Mouse (Mus musculus): ENCODE results near the gene Ntf3.

Ntf3 gene

DNA sequence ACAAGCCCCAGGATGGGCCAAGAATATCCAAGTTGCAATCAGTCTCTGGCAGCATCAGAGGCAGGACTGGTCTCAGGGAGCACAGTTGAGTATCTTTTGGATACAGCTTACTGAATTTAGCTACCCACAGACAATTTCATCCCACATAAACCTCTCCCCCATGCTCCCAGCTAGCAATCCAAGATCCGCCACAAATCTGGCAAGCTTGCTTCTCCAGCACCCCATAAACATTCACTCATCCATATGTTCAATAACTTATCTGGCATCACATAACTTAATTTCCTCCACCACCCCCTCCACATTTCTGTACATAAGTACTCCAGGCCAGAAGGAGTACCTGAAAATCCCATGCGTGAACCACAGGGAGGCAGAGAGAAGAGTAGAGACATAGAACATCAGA, 10.8 kb downstream of the Ntf3 start:
- no peak for DNase-seq

DNA sequence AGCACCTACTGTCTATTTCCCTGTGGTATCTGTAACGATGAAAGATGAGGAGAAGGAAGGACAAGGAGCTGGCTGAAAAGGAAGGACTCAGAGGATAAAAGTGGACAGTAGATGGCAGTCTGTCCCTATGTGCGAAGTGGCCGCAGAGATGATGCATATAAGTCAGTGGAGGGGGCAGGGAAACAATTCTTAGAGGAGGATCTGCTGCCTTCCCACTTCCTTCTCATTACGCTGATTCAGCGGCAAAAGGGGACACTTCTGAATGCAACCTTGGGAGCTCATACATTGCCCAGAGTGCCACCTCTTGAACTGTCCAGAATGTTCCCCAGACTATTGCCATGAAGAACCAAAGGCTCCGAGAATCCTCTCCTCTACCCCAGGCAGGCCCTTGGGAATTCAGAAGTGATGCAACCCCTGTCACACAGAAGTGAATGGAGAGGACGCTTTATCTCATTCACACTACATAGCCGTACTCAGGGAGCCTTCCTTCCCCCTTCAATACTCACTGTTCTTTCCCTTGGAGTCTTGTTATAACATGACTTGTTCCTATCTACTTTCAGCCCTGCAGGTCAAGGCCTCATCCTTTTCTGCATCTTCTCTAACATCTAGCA, 12.2 kb downstream of the Ntf3 start:
- peak; percentile 69 for DNase-seq

DNA sequence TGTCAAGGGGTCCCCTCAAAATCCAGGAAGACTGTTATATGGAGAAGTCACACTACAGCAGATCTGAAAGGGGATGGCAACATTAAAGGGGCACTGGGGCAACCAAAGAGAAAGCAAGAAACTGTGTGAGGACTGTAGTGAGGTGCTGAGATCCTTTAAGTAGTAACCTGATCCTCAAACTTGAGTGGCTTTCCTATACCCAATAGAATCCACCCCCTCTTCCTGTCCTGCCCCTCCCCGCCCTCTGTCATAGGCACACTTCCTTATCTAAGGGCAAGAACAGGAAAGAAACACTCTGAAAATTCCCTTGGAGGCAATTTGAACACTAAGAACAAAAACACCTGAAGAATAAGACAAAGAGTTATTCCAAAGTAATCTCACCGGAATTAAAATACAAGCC, 13.6 kb downstream of the Ntf3 start:
- no peak for DNase-seq

DNA sequence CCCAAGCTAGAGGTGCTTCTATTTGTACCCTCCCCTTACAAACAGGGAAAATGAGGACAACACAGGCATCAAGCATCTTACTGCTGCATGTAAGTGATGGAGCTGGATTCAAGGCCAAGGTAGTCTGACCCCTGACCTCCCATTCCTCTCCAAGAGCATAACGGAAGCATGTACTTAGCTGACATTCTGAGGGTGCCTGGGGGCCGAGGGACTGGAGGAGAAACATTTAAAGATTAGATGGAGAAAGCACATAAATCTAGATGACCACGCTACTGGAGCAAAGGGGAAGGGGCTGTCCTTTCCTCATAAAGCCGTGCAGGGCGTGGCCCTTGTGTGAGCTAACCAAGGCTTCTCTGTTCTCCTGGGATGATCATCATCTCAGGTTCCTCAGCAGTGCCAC, 23.1 kb downstream of the Ntf3 start:
- DNase-seq = no peak

DNA sequence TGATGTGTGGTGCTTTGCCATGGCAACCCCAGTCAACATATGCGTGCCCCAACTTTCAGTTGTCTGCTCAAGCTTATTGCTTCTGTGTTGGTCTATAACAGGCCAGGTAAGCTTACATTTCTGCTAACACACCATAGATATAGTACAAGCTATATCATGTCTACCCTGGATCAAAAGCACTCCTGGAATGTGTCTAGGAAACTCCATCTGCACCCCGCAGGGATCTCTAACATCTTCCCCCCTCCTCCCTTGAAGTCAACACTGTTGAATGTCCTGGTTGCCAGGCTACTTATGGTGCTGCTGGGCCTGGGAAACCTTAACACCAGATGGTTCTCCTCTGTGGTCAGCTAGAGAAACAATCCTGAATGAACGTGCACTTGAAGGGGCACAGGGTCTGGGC, 24.0 kb downstream of the Ntf3 start:
- DNase-seq = peak; percentile 44

DNA sequence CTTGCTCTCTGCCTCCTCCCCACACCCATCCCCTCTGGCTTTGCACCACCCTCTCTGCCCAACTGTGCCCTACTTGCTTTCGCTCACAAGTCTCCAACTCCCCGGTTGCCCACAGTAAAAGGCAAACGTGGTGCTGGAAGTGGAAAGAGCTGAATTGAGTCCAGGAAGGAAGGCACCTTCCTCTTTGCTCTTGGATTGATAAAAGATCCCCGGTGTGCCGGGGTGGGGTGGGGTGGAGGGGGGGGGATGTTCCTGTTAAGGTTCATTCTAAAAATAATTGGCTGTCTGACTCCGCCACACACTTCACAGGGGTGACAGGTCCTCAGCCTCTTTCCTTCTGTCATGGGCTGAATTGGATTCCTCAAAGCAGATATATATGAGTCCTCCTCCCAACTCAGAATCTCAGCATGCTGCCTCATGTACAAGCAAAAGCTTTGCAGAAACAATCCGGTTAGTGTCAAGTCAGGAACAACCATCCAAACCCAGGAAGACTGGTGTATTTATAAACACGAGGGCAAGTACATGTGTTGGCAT, 24.6 kb downstream of the Ntf3 start:
- DNase-seq = no peak

DNA sequence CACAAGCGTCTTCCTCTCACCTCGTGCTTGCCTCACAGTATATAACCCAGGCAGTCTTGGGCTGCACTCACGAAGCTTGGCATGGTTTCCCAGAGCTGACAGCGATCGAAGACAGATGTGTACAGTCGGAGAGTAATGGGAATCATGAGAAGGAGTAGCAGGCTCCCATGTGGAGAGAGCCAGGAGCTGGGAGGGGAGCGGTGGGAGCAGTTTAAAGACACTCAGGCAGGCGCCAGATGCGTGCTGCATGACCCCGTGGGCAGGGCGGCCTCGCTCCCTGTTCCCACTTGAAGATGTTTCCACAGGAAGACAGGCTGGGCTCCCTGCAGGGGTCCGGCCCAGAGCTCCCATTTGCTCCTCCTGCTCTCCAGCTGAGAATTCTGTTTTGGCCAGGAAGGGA, 25.2 kb downstream of the Ntf3 start:
- peak; percentile 27 for DNase-seq

DNA sequence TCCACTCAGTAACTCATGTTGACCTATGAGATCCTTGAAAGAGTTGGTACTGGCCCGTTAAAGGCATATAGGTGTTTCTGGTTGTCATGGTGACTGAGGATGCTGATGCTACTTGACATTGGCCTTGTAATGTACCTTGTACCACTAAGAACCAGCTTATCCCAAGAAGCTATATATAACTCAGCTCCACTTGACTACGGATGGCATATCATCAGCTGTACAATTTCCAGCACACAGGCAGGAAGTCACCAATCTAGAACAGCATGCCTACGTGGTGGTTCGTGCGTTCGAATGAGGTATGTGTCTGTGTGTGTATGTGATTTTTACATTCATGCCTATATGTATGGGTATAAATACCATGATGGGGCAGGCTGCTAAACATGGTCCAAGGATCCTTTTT, 25.7 kb downstream of the Ntf3 start:
- DNase-seq = no peak

DNA sequence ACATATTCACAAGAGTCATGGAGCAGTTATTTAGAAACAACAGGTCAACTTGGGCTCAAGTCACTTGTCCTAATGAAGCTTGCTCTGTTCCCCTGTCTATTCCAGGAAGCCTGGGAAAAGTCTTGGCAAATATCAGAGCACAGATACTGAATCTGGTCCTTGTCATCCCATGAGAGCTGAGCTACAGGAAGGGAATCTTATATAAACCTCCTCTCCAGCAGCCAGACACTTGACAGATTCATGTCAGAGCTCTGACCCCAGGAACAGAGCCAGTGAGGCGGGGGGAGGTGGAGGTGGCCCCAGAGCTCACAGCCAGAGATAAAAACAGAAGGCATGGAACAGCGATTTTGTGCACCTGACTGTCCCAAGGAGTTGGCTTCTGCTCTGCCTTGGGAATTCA, 26.3 kb downstream of the Ntf3 start:
- no peak for DNase-seq

DNA sequence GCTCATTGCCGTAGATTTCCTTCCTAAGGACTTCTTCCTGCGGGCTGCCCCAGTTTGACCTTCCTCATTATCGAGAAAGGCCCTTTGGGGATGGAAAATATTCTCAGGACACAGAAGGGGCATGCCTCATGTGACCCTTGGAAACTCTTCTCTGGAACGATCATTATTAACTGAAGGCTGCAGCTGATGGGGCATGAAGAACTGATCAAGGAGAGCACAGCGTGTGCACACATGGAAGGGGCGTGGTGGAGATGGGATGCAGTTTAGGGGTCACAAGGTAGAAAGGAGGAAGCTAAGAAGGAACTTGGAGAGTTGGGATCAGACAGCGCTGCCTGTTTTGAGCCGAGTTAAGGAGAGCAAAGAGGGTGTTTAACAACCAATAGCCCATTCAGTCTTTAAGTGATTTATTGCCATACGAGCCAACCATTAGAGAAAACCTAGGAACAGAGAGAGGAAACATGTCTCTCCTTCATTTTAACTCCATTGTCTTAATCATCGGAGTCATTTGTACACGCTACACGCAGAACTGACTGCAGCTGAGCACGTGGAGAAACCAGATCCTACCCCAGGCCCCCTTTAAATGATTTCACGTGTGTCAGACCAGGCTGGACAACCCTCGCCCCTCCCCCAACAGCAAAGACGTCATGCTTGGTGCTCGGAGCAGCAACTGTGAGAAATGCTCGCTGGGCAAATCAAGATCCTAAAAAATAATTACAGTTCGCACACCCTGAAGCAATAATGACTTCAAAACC, 32.4 kb downstream of the Ntf3 start:
- DNase-seq = peak; percentile 77

DNA sequence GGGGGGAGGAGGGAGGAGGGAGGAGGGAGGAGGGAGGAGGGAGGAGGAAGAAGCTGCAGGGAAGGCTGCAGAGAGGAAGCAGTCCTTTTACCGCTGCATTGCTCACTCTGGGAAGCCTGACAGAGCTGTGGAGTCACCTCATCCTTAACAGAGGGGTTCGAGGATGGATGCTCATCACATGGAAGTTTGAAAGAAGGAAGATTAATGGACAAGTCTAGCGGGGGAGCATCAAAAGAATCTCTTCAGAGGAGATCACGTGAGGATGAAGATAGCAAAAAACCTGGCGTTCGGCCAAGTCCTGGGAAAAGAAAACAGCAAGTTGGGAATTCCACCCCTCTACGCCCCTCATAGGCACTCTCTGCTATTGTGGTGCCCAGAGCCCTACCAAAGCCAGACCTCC, 38.5 kb downstream of the Ntf3 start:
- peak; percentile 48 for DNase-seq

DNA sequence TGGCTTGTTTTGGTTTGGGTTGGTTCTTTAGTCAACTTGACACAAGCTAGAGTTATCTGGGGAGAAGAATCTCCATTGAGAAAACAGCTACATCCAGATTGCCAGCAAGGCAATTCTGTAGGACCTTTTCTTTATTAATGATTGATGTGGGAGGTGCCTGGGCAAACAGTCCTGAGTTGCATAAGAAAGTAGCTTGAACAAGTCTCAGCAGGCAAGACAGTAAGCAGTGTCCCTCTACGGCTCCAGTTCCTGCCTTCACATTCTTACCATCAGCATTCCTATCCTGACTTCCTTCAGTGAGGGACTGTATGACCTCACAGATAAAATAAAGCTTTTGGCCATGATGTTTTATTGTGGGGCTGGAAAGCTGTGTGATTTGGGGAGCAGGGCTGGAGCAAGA, 48.5 kb downstream of the Ntf3 start:
- DNase-seq = no peak

DNA sequence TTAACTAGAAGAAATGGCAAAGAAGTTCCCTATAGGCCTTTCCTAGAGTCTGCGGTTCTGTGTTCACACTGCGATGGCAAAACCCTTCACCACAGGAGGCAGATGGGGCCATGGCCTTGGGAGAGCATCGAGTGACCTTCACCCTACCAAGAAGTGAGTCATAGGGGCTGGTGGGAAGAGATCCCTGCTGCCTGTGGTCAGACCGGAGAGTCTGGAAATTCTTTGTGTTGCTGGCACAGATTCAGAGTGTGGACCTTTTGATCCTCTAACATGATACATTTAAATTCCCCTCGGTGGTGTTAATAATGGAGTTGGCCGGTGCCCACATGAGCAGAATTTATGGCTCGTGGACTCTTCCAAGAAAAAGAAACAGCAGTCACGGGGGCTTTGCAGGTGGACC, 49.5 kb downstream of the Ntf3 start:
- DNase-seq = no peak

DNA sequence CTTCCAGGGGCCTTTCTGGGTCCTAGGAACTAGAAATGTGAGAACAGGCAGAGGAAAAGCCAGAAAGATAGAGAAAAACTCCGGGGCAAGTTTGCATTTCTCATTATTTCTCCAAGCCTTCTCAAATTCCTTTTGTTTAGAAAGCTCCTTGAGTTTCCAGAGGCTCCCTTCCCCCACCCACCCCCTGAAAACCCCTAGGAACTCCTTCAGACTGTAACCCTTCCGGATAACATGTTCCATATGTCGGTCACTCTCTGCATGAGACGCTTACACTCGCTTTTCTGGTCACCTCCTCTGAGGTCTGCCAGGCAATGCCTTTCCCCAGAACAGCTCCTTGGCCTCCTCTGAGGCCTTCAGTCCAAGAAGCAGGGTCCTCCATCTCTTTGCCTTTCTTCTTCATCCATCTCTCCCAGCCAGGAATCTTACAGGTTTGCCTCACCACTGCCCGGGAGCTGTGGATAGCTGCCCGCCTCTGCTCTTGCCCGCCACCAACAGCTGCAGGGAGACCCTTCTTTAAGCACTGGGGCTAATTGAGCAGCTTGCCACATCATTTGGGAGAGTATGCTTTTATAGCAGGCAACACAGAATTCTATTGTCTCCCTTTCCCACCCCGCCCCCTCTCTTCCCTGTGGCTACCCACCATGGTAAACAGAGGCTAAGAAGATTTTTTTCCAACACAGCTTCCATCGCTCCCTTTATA, 51.6 kb downstream of the Ntf3 start:
- peak; percentile 81 for DNase-seq

DNA sequence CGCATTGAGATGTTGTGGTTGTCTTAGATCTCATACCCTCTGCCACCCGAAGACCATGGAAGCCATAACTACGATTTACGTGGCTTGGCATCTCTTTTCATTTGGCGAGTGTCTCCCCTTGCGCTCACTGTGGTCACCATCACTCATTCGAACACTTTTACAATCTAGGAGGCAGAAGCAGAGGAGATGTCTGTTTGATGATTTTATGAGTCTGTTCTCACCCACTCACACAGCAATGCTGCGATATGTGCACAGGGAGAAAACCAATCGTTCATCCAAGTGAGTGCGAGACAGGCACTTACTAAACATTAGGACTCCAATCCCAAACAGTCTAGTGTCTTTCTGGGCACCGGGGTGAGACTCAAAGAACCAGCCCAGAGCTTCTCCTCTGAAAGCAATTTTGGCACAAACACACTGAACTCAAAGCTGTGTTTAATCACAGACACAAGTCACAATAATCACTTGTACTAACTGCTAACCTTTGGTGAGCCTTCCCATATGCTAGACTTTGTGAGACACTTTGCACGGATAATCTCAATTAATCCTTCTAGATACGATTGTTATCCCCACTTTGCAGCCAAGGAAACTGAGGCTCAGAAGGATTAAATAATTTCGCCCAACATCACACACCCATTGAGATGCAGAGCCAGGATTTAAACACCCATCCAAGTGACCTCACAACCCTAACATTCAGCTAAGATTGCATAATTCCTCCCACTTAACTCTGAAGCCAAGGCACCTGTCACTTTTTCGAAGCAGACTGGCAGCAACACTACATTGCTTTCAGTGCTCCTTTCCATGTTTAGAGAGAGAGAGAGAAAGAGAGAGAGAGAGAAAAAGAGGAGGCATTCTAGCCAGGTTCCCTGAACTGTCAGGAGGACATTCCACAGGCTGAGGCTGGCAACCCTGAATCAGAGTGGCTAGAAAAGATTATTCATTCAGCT, 55.5 kb downstream of the Ntf3 start:
- DNase-seq = no peak

DNA sequence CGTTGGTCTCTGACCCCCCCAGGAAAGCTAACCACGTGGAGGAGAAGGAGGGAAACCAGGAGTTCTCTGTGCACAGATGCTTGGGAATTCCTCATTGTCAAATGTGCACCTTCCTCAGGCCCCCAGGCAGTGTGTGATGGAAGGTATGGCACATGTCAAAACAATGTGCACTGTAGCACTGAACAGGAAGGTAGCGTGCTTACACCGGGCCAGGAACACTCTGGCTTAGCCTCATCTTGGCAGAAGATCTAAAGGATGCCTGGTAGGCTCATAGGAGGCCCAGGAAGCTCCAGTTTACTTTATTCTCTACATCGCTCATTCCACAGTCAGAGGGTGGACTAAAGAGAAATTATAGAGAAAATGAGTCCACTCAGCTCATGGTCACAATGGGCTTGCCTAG, 57.5 kb downstream of the Ntf3 start:
- no peak for DNase-seq

DNA sequence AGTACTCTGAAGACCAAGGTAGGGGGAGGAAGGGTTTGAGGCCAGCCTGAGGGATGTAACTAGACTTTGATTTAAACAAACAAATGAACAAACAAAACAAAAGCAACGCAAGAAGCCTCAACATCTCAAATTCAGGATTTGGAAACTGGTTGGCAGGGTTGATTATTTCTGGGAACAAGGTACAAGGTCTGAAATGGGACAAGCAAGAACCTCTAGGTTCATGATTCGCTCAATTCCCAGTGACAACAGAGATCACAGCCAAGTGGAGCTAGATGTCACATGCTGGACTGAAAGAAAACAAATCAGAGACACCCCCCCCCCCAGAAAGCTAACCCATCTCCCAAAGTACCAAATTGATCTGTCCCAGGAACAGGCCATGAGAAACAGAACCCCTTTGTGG, 57.9 kb downstream of the Ntf3 start:
- no peak for DNase-seq

DNA sequence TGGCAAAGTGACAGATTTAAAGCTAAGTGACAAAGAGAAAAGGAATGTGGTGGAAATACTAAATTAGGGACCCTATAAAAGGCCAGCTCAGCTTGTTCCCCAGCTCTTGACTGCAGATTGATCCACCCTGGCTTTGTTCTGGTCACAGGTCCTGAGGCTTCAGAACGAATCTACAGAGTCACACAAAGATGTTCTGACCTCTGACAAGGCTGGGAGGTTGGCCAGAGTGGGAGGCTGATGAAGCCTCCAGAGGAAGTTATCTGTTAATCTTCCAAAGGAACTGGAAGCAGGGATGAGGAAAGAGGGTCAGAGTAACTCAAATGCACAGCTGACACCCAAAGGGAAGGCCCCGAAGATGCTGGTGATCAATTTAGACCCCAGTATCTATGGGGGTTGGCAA, 59.3 kb downstream of the Ntf3 start:
- no peak for DNase-seq

DNA sequence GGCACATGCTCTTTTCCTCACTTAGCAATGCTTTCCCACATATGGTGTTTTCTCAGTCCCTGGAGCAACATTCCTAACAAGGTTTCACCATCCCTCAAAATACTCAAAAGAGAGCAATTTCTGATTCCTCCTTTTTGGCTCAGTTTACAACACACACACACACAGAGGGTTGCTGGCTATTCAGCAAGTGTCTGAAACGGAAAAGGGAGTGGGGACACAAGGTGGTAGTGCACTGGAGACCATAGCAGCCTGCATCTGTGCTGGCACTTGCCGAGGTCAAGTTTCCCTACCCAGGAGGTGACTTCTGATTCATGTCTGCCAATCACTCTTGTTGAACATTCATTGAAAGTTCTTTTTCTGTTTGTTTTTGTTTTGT, 59.9 kb downstream of the Ntf3 start:
- DNase-seq = no peak

DNA sequence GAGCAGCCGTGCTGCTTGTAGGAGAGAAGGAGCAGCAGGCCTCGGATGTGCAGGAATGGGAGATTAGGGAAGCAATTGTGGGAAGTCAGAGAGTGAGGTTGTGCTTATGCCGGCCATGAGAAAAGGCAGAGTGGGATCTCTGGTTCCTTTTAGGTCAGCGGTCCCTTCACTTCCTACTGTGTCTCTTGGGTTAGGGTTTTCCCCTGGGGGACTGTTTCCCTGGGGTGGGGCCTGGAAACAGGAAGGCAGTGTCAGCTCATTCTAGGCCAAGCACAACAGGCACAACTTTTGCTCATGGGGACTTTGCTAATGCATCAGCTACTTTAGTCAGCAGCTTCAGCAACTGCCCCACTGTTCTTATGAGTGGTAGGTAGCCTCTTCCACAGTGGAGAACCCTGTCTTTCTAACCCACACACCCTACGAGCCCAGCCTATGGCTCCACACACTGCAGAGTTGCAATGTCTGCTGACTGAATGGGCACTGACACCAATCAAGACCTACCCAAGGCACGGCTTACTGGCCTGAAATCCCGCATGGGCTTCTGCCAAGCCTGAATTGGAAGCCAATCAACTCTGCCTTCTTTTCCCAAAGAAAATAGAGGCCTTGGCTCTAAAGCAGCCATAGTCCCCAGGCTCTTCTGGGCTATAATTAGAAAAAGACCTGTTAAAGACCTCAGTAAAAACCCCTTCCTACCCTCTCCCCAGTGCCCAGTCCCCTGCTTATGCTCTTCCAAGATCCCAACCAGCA, 60.5 kb downstream of the Ntf3 start:
- DNase-seq = no peak

DNA sequence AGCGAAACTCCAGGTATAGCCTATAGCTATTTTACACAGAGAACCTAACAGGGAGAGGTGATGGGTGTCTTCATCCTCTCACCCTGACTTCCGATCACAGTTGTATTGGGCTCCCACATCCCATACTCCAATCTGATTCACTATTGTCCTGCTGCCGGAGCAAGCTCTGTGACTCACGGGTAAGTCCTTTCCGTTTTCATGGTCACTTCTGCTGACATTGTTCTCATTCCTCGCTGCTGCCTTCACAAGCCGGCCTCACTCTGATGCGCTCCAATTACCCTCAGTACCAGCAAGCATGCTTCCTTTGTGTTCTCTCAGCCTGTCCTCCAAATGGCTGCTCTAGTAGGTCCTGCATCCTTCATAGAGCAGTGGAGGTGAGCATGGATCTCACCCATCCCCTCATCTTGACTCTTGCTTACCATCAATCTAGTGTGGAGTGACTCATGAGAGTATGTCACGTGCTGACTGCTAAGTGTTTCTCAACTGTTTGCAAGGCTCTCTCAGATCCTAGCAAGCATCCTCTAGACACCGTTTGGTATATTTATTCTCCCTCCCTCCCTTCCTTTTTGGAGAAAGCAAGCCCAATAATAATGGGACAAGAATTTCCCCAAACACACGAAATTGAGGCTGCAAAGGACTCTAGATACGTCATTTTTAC, 61.5 kb downstream of the Ntf3 start:
- no peak for DNase-seq

DNA sequence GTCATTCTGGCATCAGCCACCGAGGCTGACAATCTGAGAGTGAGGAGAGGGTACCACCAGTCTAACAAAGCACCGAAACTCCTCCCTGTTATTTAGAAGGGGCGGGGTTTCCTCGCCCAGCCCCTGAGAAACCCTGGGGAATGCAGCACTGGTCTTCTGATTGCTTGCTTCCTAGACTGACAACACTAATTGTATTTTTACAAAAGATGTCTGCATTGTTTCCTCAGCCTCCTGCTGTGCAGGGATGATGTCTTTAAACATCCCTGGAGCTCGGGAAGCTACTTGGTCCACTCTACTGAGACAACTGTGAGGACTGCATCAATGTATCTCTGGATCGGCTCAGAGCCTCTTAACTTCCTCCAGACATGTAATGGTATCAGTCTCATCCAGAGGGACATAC, 64.1 kb downstream of the Ntf3 start:
- no peak for DNase-seq

Data from embryo, embryonic 11 days (tissue).